Mouse (Mus musculus) brain, adult 2 months (tissue): ENCODE data around the gene Gm10058.
"Not testable (repeated sequence)": the region's sequence is repeated elsewhere in the genome, so short reads cannot be mapped to it uniquely, and the experiment has no call there.

Experiments used
- DNase-seq: peaks from one replicate; pipeline ENCODE4 v3.0.0; 2011; ENCODE audit warnings: low read depth, low spot score

Gene Gm10058

GRCm38 (mm10) chrX:27946785-27947184 is at the start of gene Gm10058:
TSS of gene Gm10058 (minus strand) at chrX:27946885.
- not testable (repeated sequence) for DNase-seq
